ENCODE assay signal across 24 mouse cellular contexts in genomic region chr11:6734746-6735430, GRCm38 (mm10).
A peak's percentile ranks its signal among the peaks of the same experiment; 100 is the strongest.
DNase-seq lines count a peak whose midpoint lies in the region; ATAC-seq lines count a peak whose summit lies in the region.
"Had no signal": no experiment of that assay in that cellular context is flagged by ENCODE, and none has a peak within 500 bp of the region (broad histone marks: within the 10 kb centered on the region; RNA-seq: fewer than 3 reads in every experiment).

No protein-coding gene starts in this region.

- H3K36me3 ChIP-seq in midbrain, embryonic 13.5 days, result no peaks in the 10 kb centered on the region
- no peaks in the 10 kb centered on the region for H3K36me3 ChIP-seq in midbrain, embryonic 10.5 days
- H3K36me3 ChIP-seq: embryonic facial prominence, embryonic 15.5 days; heart, embryonic 13.5 days; limb, embryonic 12.5 days had no signal

- no peak overlapping the region for H3K9ac ChIP-seq in midbrain, embryonic 13.5 days (replicated peaks)
- H3K9ac ChIP-seq: embryonic facial prominence, embryonic 15.5 days; heart, embryonic 13.5 days; limb, embryonic 12.5 days had no signal

- DNase-seq in cerebellum, postnatal 10 days, result no peak
- no peak for DNase-seq in midbrain, embryonic 10.5 days (ENCODE audit: low spot score)
- DNase-seq in cerebellum, adult 8-10 months, result peak; percentile 26
- DNase-seq in kidney, postnatal 4 days, result no peak
- DNase-seq: adrenal gland, postnatal 10 days; embryo, embryonic 11 days; heart, postnatal 14 days; kidney, adult 11 months; lung, adult 18-20 months; lung, postnatal 10 days; right cerebral cortex, postnatal 14 days; spleen, adult 18-20 months; thymus, adult 18-20 months; thymus, postnatal 36 days had no signal

- no peak overlapping the region for H3K4me2 ChIP-seq in midbrain, embryonic 13.5 days (replicated peaks)
- H3K4me2 ChIP-seq: embryonic facial prominence, embryonic 15.5 days; heart, embryonic 13.5 days; limb, embryonic 12.5 days; liver, embryonic 11.5 days; midbrain, embryonic 11.5 days had no signal

- ATAC-seq in cerebellum, adult (ENCODE audit: insufficient number of reproducible peaks, low FRiP score, low TSS enrichment), result peak; percentile 49; the same call in 1 of the 2 replicates
- 0 out of 2 replicates have a peak, but pooled peaks have one; percentile 41 for ATAC-seq in midbrain, embryonic 13.5 days
- ATAC-seq in neutrophil, adult 5-6 weeks (ENCODE audit: extremely low read depth, insufficient number of reproducible peaks, low FRiP score, poor library complexity, severe bottlenecking), result peak; percentile 23; the same call in 1 of the 2 replicates
- ATAC-seq: forebrain, embryonic 14.5 days had no signal

- no peaks in the 10 kb centered on the region for H3K27me3 ChIP-seq in midbrain, embryonic 13.5 days
- H3K27me3 ChIP-seq in midbrain, embryonic 10.5 days (ENCODE audit: low read depth, poor library complexity, severe bottlenecking), result no peaks in the 10 kb centered on the region
- H3K27me3 ChIP-seq: embryonic facial prominence, embryonic 15.5 days; heart, embryonic 13.5 days; limb, embryonic 12.5 days had no signal

- H3K27ac ChIP-seq in midbrain, embryonic 13.5 days, result no peak overlapping the region
- H3K27ac ChIP-seq in midbrain, embryonic 10.5 days (replicated peaks), result no peak overlapping the region
- H3K27ac ChIP-seq: embryonic facial prominence, embryonic 15.5 days; heart, embryonic 13.5 days; kidney, postnatal 0 days; limb, embryonic 12.5 days had no signal

- WGBS in midbrain, embryonic 13.5 days, result 92% methylated on average over 7 of the region's 7 CpGs
- WGBS in midbrain, embryonic 10.5 days, result 86% methylated on average over 7 of the region's 7 CpGs

- no peaks in the 10 kb centered on the region for H3K4me1 ChIP-seq in midbrain, embryonic 13.5 days (replicated peaks)
- no peaks in the 10 kb centered on the region for H3K4me1 ChIP-seq in midbrain, embryonic 10.5 days
- H3K4me1 ChIP-seq: embryonic facial prominence, embryonic 15.5 days; heart, embryonic 13.5 days; limb, embryonic 12.5 days had no signal

- H3K9me3 ChIP-seq in midbrain, embryonic 13.5 days, result 0 out of 2 replicates have a peak, but pooled peaks cover 2% of the 10 kb centered on the region
- no peaks in the 10 kb centered on the region for H3K9me3 ChIP-seq in midbrain, embryonic 10.5 days (replicated peaks)
- H3K9me3 ChIP-seq: embryonic facial prominence, embryonic 15.5 days; heart, embryonic 13.5 days; limb, embryonic 12.5 days had no signal

- H3K4me3 ChIP-seq in midbrain, embryonic 13.5 days (replicated peaks), result no peak overlapping the region
- H3K4me3 ChIP-seq in midbrain, embryonic 10.5 days, result no peak overlapping the region
- H3K4me3 ChIP-seq: embryonic facial prominence, embryonic 15.5 days; heart, embryonic 13.5 days; limb, embryonic 12.5 days had no signal
